Mouse (Mus musculus) left cerebral cortex, adult 6 months (tissue): ENCODE measurements around the gene Gm12394. TPM values are rescaled to one million over a fixed set of nuclear protein-coding genes. Genes with fewer than 3 reads are reported as not detected.

Experiments
- long read RNA-seq, 2 experiments: library from polyadenylated mRNA; unstranded; transcript quantifications; one replicate each; pipeline ENCODE4 v2.0.0; 2019 to 2020
- polyA plus RNA-seq: library from polyadenylated mRNA; unstranded; fragments of <200 nt; fragmentation: Nextera tagmentation; gene quantifications from 2 replicates; pipeline ENCODE4 v1.2.3, GENCODE M21; 2021

The Gm12394 gene
- polyA plus RNA-seq, result 0.80 and 3.1 TPM in 2 replicates
- long read RNA-seq, experiment 1, result 0 reads
- long read RNA-seq, experiment 2, result 0 reads

GRCm38 (mm10) chr4:42856671-42857070, at the start of gene Gm12394:
Gene Gm12394, minus strand, starts transcription at chr4:42856771.

DNA sequence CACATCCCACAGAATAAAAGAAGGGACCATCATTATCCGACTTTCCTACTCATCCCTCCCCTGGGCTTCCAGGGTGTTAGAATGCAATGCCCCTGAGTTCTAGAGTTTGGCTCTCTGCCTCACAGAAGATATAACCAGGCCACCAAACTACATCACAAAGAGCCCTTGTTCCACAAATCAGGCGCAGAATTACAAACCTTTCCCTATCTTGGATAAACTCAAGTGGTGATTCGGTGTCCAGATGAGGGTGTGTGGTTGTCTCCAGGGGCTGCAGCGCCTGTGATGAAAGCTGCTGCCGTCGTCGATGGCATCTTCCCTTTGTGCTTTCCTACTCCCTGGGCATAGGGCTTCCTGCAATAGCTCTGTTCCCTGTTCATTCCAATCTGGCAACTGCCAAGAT, 17.6 kb upstream of the Gm12394 start, which contains the start of gene Fam205c:
Gene Fam205c, minus strand, starts transcription at position 101 of the 400 bp plus-strand sequence.

DNA sequence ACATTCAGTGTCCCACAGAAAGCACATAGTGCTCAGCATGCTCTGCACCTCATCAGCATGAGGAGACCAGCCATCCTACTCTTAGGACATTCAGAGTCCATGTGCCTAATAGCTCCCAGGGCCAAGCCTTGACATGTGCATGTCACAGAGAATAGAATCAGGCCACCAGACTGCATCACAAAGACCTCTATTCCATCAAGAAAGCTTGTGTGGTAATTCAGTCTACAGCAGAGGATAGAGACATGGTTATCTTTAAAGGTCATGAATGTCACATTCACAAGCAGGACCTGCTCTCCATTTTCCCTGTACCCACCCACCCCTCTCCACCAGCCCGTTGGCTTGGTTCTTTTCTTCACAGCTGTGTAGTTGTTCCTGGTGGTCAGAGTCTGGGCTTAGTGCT, 2.8 kb downstream of the Gm12394 start, which contains the start of gene Fam205a1:
Gene Fam205a1, minus strand, starts transcription at position 101 of the 400 bp plus-strand sequence.

DNA sequence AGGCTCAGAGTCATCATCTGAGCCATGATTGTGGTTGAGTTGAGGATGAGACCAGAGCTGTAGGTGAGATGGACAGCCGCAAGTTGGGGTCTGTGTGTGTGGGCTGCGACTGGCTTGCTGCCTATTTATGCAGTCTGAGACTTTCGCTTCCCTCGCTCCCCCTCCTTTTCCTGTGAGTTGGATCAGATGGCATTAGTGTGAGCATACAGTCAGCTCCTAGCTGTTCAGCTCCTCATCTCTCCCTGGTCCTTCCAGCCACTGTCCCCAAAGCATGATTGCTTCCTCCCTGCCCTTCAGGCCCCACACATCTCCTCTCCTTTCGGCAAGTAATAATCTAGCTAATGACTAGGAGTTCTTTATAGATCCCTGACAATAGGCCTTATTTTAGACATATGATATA, 82.7 kb downstream of the Gm12394 start, which contains the start of gene Ccl21a:
Gene Ccl21a, minus strand, starts transcription at position 101 of the 400 bp plus-strand sequence.

DNA sequence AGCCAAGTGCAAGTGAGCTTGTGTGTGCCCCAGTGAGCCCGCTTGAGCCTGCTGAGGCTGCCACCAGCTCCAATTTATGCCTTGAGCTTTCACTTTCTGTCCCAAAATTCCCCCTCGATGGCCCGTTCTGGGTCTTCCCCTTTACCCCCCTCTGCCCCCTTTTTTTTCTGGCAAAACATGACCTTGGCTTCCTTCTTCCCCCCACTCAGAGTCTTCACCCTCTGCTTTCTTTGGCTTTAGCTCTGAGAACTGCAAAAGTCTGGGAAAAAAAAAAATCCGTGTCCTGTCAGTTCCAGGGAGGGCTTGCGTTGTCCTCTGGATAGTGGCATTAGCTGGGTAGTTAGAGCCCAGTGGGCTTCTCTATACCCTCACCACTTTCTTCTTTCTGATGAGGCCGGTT, 100.1 kb downstream of the Gm12394 start, which contains the start of gene Ccl19:
Gene Ccl19, minus strand, starts transcription at position 101 of the 400 bp plus-strand sequence.

GRCm38 (mm10) chr4:42735245-42735644, 121.3 kb downstream of the Gm12394 start, which contains the start of gene 4930578G10Rik:
Gene 4930578G10Rik, plus strand, starts transcription at chr4:42735545.

Other genes starting within 250 kb of the Gm12394 start
- not detected in 2 replicates for gene Gm10591, start 244.6 kb downstream of the Gm12394 start, polyA plus RNA-seq
- gene Gm2564, start 227.1 kb downstream of the Gm12394 start, polyA plus RNA-seq, result 1.4 and 4.2 TPM in 2 replicates
- gene Ccl27b, start 201.5 kb downstream of the Gm12394 start, polyA plus RNA-seq, result 6.7 TPM in 1 of 2 replicates, not detected in the other
- gene Il11ra2, start 194.9 kb downstream of the Gm12394 start, polyA plus RNA-seq, result 0.28 and 0.69 TPM in 2 replicates
- 0.29 and 0.47 TPM in 2 replicates for gene 4930578G10Rik, start 121.2 kb downstream of the Gm12394 start, polyA plus RNA-seq
- 1.1 and 3.8 TPM in 2 replicates for gene Ccl19, start 100.2 kb downstream of the Gm12394 start, polyA plus RNA-seq
- 0.49 and 0.51 TPM in 2 replicates for gene Ccl21a, start 82.8 kb downstream of the Gm12394 start, polyA plus RNA-seq
- gene Fam205a1, start 2.9 kb downstream of the Gm12394 start, polyA plus RNA-seq, result 0.03 and 0.07 TPM in 2 replicates
- 3.2 and 7.8 TPM in 2 replicates for gene Fam205c, start 17.5 kb upstream of the Gm12394 start, polyA plus RNA-seq
- 72.3 and 79.6 TPM in 2 replicates for gene Phf24, start 59.9 kb upstream of the Gm12394 start, polyA plus RNA-seq
- gene Dnajb5, start 93.0 kb upstream of the Gm12394 start, polyA plus RNA-seq, result 30.2 and 37.0 TPM in 2 replicates
- 0.20 and 0.23 TPM in 2 replicates for gene 1700022I11Rik, start 112.8 kb upstream of the Gm12394 start, polyA plus RNA-seq
- gene Vcp, start 143.7 kb upstream of the Gm12394 start, polyA plus RNA-seq, result 149 and 171 TPM in 2 replicates
- 3.9 and 5.4 TPM in 2 replicates for gene Fancg, start 153.7 kb upstream of the Gm12394 start, polyA plus RNA-seq
- 9.5 and 12.2 TPM in 2 replicates for gene Pigo, start 169.0 kb upstream of the Gm12394 start, polyA plus RNA-seq
- gene Stoml2, start 174.9 kb upstream of the Gm12394 start, polyA plus RNA-seq, result 193 and 209 TPM in 2 replicates
- 6.6 and 8.5 TPM in 2 replicates for gene Fam214b, start 189.4 kb upstream of the Gm12394 start, polyA plus RNA-seq
- gene Unc13b, start 202.2 kb upstream of the Gm12394 start, polyA plus RNA-seq, result 3.8 and 4.9 TPM in 2 replicates